Mouse (Mus musculus) bone marrow macrophage, adult 2 months (primary cell): ENCODE data around the gene Nol11.

Experiments used
- CTCF ChIP-seq: IDR thresholded peaks from 2 replicates; pipeline ENCODE4 v1.5.1; 2012; ENCODE audit warnings: low read depth, mild to moderate bottlenecking, low read length, moderate library complexity
- POLR2A ChIP-seq: IDR thresholded peaks from 2 replicates; pipeline ENCODE4 v1.6.1; 2012; ENCODE audit warnings: mild to moderate bottlenecking, low read depth, low read length, borderline replicate concordance

- no peak for TF ChIP-seq POLR2A
- TF ChIP-seq CTCF: no peak
Measured at GRCm38 (mm10) chr11:107223169-107223561, 34.0 kb upstream of the Nol11 start.
